Mouse (Mus musculus) lung, postnatal 0 days (tissue): ENCODE results near the gene Tcte1.

Experiments
- CTCF ChIP-seq: IDR thresholded peaks from 2 replicates; pipeline ENCODE4 v1.5.1; 2016; ENCODE audit warnings: antibody characterized with exemption, mild to moderate bottlenecking
- EP300 ChIP-seq: IDR thresholded peaks from 2 replicates; pipeline ENCODE4 v1.6.1; 2016; ENCODE audit warnings: antibody characterized with exemption, mild to moderate bottlenecking, control low read depth

DNA sequence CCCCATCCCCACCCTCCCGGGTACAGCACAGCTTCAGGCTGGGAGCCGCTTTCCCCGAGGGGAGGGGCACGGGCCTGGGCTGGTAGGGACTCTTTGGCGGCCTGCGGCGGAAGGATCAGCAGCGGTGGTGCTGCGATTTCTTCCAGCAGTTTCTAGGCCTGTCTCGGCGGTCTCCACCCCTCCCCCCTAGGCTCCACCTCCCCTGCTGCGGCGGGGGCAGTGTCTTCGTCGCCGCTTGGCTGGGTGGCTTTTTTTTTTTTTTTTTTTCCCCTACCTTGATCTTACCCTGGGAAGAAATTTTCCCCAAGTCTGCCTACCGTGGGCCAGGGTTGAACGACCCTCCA lies 50.5 kb downstream of the Tcte1 start:
- TF ChIP-seq CTCF (no peak), EP300 (no peak; the same call in 1 of the 2 replicates)
